ENCODE assay signal across 10 mouse cellular contexts in the genomic region with DNA sequence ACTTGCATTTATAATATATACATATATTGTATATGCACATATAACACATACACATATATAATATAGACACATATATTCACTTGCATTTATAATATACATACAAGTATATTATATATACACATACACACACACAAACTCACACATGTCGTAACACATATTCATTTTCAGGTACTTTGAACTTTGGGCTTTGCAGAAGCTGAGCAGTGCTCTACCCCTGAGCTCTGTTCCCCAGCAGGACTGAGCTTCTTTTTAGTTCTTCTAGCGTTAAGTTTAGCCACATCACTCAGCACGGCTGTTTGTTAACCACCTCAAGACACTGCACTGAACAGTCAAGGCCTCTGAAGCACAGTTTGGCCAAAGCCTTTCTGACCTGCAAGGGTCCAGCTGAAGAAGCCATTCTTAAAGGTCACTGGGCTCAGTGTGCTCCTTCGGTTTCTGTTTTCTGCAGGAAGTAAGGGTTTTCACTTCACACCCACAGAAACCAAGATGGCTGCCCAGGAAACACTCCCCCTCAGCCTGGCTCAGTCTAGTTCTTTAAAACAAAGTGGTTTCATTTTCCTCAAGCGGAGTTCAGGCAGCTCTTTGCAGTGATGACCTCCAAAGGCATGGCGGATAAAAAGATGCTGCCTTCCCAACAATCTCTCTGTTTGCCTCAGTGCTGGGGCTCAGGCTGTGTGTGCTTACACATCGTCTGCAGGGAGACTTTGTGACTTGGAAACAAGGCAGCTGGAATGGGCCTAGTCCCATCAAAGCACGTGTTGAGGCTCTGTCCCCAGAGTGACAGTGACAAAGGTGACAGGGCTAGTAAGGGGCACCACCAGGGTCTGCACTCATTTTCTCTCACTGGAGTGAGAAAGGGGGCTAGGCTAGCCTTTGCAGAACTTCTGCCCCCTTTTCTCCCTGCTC.
A peak's percentile ranks its signal among the peaks of the same experiment; 100 is the strongest.
DNase-seq lines count a peak whose midpoint lies in the region; ATAC-seq and TF ChIP-seq lines count a peak whose summit lies in the region.
"Had no signal": no experiment of that assay in that cellular context is flagged by ENCODE, and none has a peak within 500 bp of the region (broad histone marks: within the 10 kb centered on the region; RNA-seq: fewer than 3 reads in every experiment).

No protein-coding gene starts in this region.

- H3K9me3 ChIP-seq in hindbrain, embryonic 10.5 days: no peaks in the 10 kb centered on the region
- H3K9me3 ChIP-seq in hindbrain, embryonic 13.5 days: no peaks in the 10 kb centered on the region
- no peaks in the 10 kb centered on the region for H3K9me3 ChIP-seq in heart, postnatal 0 days (replicated peaks; ENCODE audit: control insufficient read depth, low read length)
- H3K9me3 ChIP-seq: neural tube, embryonic 12.5 days had no signal

- no peak overlapping the region for H3K4me3 ChIP-seq in hindbrain, embryonic 10.5 days
- no peak overlapping the region for H3K4me3 ChIP-seq in hindbrain, embryonic 13.5 days
- no peak overlapping the region for H3K4me3 ChIP-seq in heart, postnatal 0 days (ENCODE audit: low read depth, low read length)
- H3K4me3 ChIP-seq: neural tube, embryonic 12.5 days had no signal

- H3K27me3 ChIP-seq in hindbrain, embryonic 10.5 days (ENCODE audit: insufficient read depth, poor library complexity, severe bottlenecking): 0 out of 2 replicates have a peak, but pooled peaks cover 8% of the 10 kb centered on the region
- 0 out of 2 replicates have a peak, but pooled peaks cover 4% of the 10 kb centered on the region for H3K27me3 ChIP-seq in hindbrain, embryonic 13.5 days
- no peaks in the 10 kb centered on the region for H3K27me3 ChIP-seq in heart, postnatal 0 days (ENCODE audit: control insufficient read depth, insufficient read depth, low read length)
- H3K27me3 ChIP-seq: neural tube, embryonic 12.5 days had no signal

- H3K36me3 ChIP-seq in hindbrain, embryonic 10.5 days: no peaks in the 10 kb centered on the region
- H3K36me3 ChIP-seq in hindbrain, embryonic 13.5 days: no peaks in the 10 kb centered on the region
- H3K36me3 ChIP-seq in heart, postnatal 0 days (replicated peaks; ENCODE audit: control insufficient read depth, insufficient read depth, low read length): no peaks in the 10 kb centered on the region
- H3K36me3 ChIP-seq: neural tube, embryonic 12.5 days had no signal

- H3K27ac ChIP-seq in hindbrain, embryonic 10.5 days: peak overlapping the region; percentile 40
- H3K27ac ChIP-seq in hindbrain, embryonic 13.5 days: no peak overlapping the region
- peak overlapping the region; percentile 20; the same call in 1 of the 2 replicates for H3K27ac ChIP-seq in heart, postnatal 0 days (ENCODE audit: low read depth)
- H3K27ac ChIP-seq: neural tube, embryonic 12.5 days had no signal

- TF ChIP-seq CTCF in heart, postnatal 0 days (IDR thresholded peaks at IDR 0.05; ENCODE audit: low read depth): no peak

- H3K9ac ChIP-seq in hindbrain, embryonic 13.5 days: no peak overlapping the region
- no peak overlapping the region for H3K9ac ChIP-seq in heart, postnatal 0 days (replicated peaks; ENCODE audit: low read depth, low read length)
- H3K9ac ChIP-seq: neural tube, embryonic 12.5 days had no signal

- no peak for ATAC-seq in hindbrain, embryonic 13.5 days (ENCODE audit: low FRiP score)
- no peak for ATAC-seq in heart, postnatal 0 days (ENCODE audit: insufficient read depth, low read depth)

- H3K4me1 ChIP-seq in hindbrain, embryonic 10.5 days (replicated peaks): peaks cover 34% of the 10 kb centered on the region
- H3K4me1 ChIP-seq in hindbrain, embryonic 13.5 days (replicated peaks): peaks cover 11% of the 10 kb centered on the region; the same call in 1 of the 2 replicates
- H3K4me1 ChIP-seq in heart, postnatal 0 days (ENCODE audit: control insufficient read depth, insufficient read depth): no peaks in the 10 kb centered on the region

- H3K4me2 ChIP-seq in hindbrain, embryonic 13.5 days: no peak overlapping the region
- no peak overlapping the region for H3K4me2 ChIP-seq in heart, postnatal 0 days (ENCODE audit: low read depth, low read length)
- H3K4me2 ChIP-seq: neural tube, embryonic 12.5 days had no signal

- TF ChIP-seq EP300 in heart, postnatal 0 days (IDR thresholded peaks at IDR 0.05; ENCODE audit: low read depth): no peak

- WGBS in hindbrain, embryonic 10.5 days: 74% methylated on average over 8 of the region's 8 CpGs
- 73% methylated on average over 8 of the region's 8 CpGs for WGBS in hindbrain, embryonic 13.5 days
- 68% methylated on average over 8 of the region's 8 CpGs for WGBS in heart, postnatal 0 days

- no peak for DNase-seq in hindbrain, embryonic 10.5 days (ENCODE audit: low spot score)
- peak; percentile 83 for DNase-seq in CD4-positive, CD25-positive, alpha-beta regulatory T cell, adult 2 months (ENCODE audit: low read depth, low spot score)
- no peak for DNase-seq in heart, postnatal 0 days (ENCODE audit: low spot score)
- DNase-seq in spleen, postnatal 36 days (ENCODE audit: low spot score in 2 of 2): peak; percentile 76 to 77
- DNase-seq in ovary, postnatal 36 days (ENCODE audit: low spot score): no peak
- no peak for DNase-seq in gastrocnemius, adult 8-10 months (ENCODE audit: low spot score in 2 of 2)
- DNase-seq in right cerebral cortex, postnatal 4 days: no peak
- DNase-seq: cerebellum, adult 9-10 months had no signal

Comparison
In these comparisons a context has a peak if more than half of its experiments do, and no peak if none do; other contexts are left out.
1. DNase-seq: peak in CD4-positive, CD25-positive, alpha-beta regulatory T cell, adult 2 months (single experiment) and spleen, postnatal 36 days (2 of 2); none in hindbrain, embryonic 10.5 days (single experiment), heart, postnatal 0 days (single experiment), ovary, postnatal 36 days (single experiment), gastrocnemius, adult 8-10 months (0 of 2) and right cerebral cortex, postnatal 4 days (single experiment).